Mouse (Mus musculus) embryonic facial prominence, embryonic 15.5 days (tissue): ENCODE data around the gene Epha3. TPM values are rescaled to one million over a fixed set of nuclear protein-coding genes. Genes with fewer than 3 reads are reported as not detected.

ENCODE experiments used
- ATAC-seq: fragments of 200-750 bp; cut with Nextera tagmentation; 2 replicates; pipeline ENCODE4 v1.8.0; 2017; ENCODE audit warnings: low read depth, moderate TSS enrichment; ENCODE audit not compliant: insufficient number of reproducible peaks, low FRiP score, low TSS enrichment
- H3K27ac ChIP-seq: fragments of 300-500 bp; sonication (generic); replicated peaks from 2 replicates; pipeline ENCODE4 v1.5.1; 2015; ENCODE audit warnings: mild to moderate bottlenecking, inconsistent platforms
- H3K27me3 ChIP-seq: fragments of 300-500 bp; sonication (generic); 2 replicates; pipeline ENCODE4 v1.6.1; 2015; ENCODE audit warnings: inconsistent platforms
- H3K36me3 ChIP-seq: fragments of 300-500 bp; sonication (generic); 2 replicates; pipeline ENCODE4 v1.6.1; 2015; ENCODE audit warnings: mild to moderate bottlenecking, inconsistent platforms
- H3K4me1 ChIP-seq: fragments of 300-500 bp; sonication (generic); 2 replicates; pipeline ENCODE4 v1.6.1; 2015; ENCODE audit warnings: inconsistent platforms
- H3K4me2 ChIP-seq: fragments of 300-500 bp; sonication (generic); replicated peaks from 2 replicates; pipeline ENCODE4 v1.6.1; 2015; ENCODE audit warnings: mild to moderate bottlenecking, inconsistent platforms
- H3K4me3 ChIP-seq: fragments of 300-500 bp; sonication (generic); replicated peaks from 2 replicates; pipeline ENCODE4 v1.5.1; 2015; ENCODE audit warnings: mild to moderate bottlenecking, inconsistent platforms
- H3K9ac ChIP-seq: fragments of 300-500 bp; sonication (generic); 2 replicates; pipeline ENCODE4 v1.6.1; 2015; ENCODE audit warnings: inconsistent platforms
- H3K9me3 ChIP-seq: fragments of 300-500 bp; sonication (generic); replicated peaks from 2 replicates; pipeline ENCODE4 v1.6.1; 2016; ENCODE audit warnings: inconsistent platforms
- WGBS: fragments of 180-500 bp; shearing (Covaris S2); methylation state at CpG from one replicate; pipeline ENCODE4 v1.1.7; 2015; 5-methylcytosine and 5-hydroxymethylcytosine counted together
- polyA plus RNA-seq: library from polyadenylated mRNA; unstranded; fragments of >200 nt; fragmentation: Nextera tagmentation; extraction: Ambion mirVana; gene quantifications from 2 replicates; pipeline ENCODE4 v1.2.1, GENCODE M21; 2015

Epha3 gene
- polyA plus RNA-seq, 1 experiment from 2014 or later: 57.4 TPM

DNA sequence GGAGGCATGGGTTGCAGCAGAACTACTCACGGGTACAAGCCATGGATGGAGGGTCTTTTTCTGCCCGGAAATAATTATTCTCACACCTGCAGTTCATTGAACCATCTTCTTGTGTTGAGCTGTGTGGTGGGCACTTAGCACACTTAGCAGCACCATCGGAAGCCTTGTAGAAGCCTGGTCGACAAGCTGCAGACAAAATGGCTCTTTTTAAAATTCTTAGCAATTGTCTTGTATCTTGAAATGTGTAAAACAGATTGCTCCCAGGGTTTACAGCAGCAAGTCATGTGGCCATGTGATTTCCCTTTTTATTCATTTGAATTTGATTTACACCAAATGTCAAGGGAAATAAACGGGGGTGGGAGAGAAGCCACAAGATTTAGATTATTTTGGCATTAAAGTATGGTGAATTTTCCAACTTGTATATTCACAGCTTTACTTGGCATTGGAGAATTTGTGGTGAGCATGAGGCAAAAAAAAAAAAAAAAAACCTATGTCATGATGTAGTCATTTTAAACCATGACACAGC lies 210.5 kb downstream of the Epha3 start:
- 59% methylated on average over 5 of the region's 5 CpGs for WGBS
- Histone ChIP-seq H3K36me3 (no peaks in the 10 kb centered on the region), H3K27ac (no peak overlapping the region), H3K9me3 (no peaks in the 10 kb centered on the region), H3K27me3 (no peaks in the 10 kb centered on the region), H3K9ac (no peak overlapping the region), H3K4me1 (0 out of 2 replicates have a peak, but pooled peaks cover 3% of the 10 kb centered on the region), H3K4me2 (no peak overlapping the region), H3K4me3 (no peak overlapping the region)
- ATAC-seq: no peak

GRCm38 (mm10) chr16:63650760-63651159 lies 213.2 kb downstream of the Epha3 start:
- H3K9ac ChIP-seq: no peak overlapping the region
- no peak overlapping the region for H3K4me2 ChIP-seq
- H3K27ac ChIP-seq: no peak overlapping the region
- H3K4me1 ChIP-seq: no peaks in the 10 kb centered on the region
- no peaks in the 10 kb centered on the region for H3K9me3 ChIP-seq
- ATAC-seq: no peak
- H3K36me3 ChIP-seq: no peaks in the 10 kb centered on the region
- H3K27me3 ChIP-seq: no peaks in the 10 kb centered on the region
- H3K4me3 ChIP-seq: no peak overlapping the region
- 85% methylated on average over 3 of the region's 3 CpGs for WGBS

GRCm38 (mm10) chr16:63646577-63646976 lies 217.4 kb downstream of the Epha3 start:
- no peaks in the 10 kb centered on the region for H3K9me3 ChIP-seq
- H3K36me3 ChIP-seq: no peaks in the 10 kb centered on the region
- no peak overlapping the region for H3K9ac ChIP-seq
- H3K4me2 ChIP-seq: no peak overlapping the region
- H3K27me3 ChIP-seq: no peaks in the 10 kb centered on the region
- ATAC-seq: no peak
- no peak overlapping the region for H3K27ac ChIP-seq
- no peaks in the 10 kb centered on the region for H3K4me1 ChIP-seq
- no peak overlapping the region for H3K4me3 ChIP-seq

- H3K4me1 ChIP-seq: no peaks in the 10 kb centered on the region
- no peaks in the 10 kb centered on the region for H3K9me3 ChIP-seq
- no peaks in the 10 kb centered on the region for H3K36me3 ChIP-seq
- ATAC-seq: no peak
- no peak overlapping the region for H3K4me2 ChIP-seq
- no peaks in the 10 kb centered on the region for H3K27me3 ChIP-seq
- H3K27ac ChIP-seq: no peak overlapping the region
- H3K4me3 ChIP-seq: no peak overlapping the region
- H3K9ac ChIP-seq: no peak overlapping the region
- WGBS: 39% methylated on average over 2 of the region's 2 CpGs
These were observed 221.3 kb downstream of the Epha3 start for GRCm38 (mm10) chr16:63642641-63643040.

DNA sequence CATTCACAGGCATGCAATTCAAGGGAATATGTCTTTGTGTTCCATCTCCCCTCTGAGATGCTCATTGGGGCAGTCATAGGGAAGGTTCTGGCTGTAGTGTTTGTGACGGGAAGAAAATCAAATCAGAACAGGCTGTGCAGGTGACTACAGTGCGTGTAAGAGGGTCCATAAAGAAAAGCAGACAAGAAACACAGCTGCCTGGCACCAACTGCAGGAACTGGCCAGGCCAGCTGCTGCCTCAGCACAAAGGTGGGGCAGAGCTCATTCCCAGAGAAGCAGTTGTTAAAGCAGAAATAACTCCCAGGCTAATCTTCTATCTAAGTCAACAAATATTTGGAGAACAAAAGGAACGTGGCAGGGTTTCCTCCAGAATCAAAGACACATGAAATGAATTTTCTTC lies 222.4 kb downstream of the Epha3 start:
- Histone ChIP-seq H3K4me2 (no peak overlapping the region), H3K9me3 (no peaks in the 10 kb centered on the region), H3K27ac (no peak overlapping the region), H3K4me3 (no peak overlapping the region), H3K27me3 (no peaks in the 10 kb centered on the region), H3K9ac (no peak overlapping the region), H3K36me3 (no peaks in the 10 kb centered on the region), H3K4me1 (no peaks in the 10 kb centered on the region)
- ATAC-seq: no peak
- 48% methylated on average over 3 of the region's 3 CpGs for WGBS

- Histone ChIP-seq H3K9ac (no peak overlapping the region), H3K4me3 (no peak overlapping the region), H3K4me2 (no peak overlapping the region), H3K36me3 (no peaks in the 10 kb centered on the region), H3K4me1 (no peaks in the 10 kb centered on the region), H3K9me3 (no peaks in the 10 kb centered on the region), H3K27me3 (no peaks in the 10 kb centered on the region), H3K27ac (no peak overlapping the region)
- WGBS: 37% methylated on average over 6 of the region's 6 CpGs
- ATAC-seq: no peak
These were observed 225.3 kb downstream of the Epha3 start for GRCm38 (mm10) chr16:63638701-63639100.

DNA sequence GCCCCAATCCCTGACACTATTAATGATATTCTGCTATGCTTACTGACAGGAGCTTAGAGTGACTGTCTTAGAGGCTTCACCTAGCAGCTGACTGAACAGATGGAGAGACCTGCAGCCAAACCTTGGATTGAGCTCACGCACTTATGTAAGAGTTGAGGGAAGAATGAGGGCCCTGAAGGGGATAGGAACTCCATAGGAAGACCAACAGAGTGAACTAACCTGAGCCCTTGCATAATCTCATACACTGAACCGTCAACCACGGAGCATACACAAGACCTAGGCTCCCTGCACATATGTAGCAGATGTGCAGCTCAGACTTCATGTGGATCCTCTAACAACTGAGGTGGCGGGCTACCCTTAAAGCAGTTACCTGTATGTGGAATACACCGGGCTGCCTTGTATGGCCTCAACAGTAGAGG lies 230.2 kb downstream of the Epha3 start:
- Histone ChIP-seq H3K27me3 (no peaks in the 10 kb centered on the region), H3K27ac (no peak overlapping the region), H3K4me1 (no peaks in the 10 kb centered on the region), H3K4me3 (no peak overlapping the region), H3K36me3 (no peaks in the 10 kb centered on the region), H3K9ac (no peak overlapping the region), H3K9me3 (no peaks in the 10 kb centered on the region), H3K4me2 (no peak overlapping the region)
- 87% methylated on average over 5 of the region's 5 CpGs for WGBS
- no peak for ATAC-seq

GRCm38 (mm10) chr16:63625229-63625628 lies 238.7 kb downstream of the Epha3 start:
- Histone ChIP-seq H3K4me3 (no peak overlapping the region), H3K36me3 (no peaks in the 10 kb centered on the region), H3K27me3 (no peaks in the 10 kb centered on the region), H3K27ac (no peak overlapping the region), H3K9ac (no peak overlapping the region), H3K4me2 (no peak overlapping the region), H3K4me1 (no peaks in the 10 kb centered on the region), H3K9me3 (no peaks in the 10 kb centered on the region)
- no peak for ATAC-seq

- H3K27ac ChIP-seq: no peak overlapping the region
- WGBS: 49% methylated on average over 6 of the region's 6 CpGs
- no peak for ATAC-seq
- H3K4me1 ChIP-seq: no peaks in the 10 kb centered on the region
- H3K27me3 ChIP-seq: no peaks in the 10 kb centered on the region
- H3K4me2 ChIP-seq: no peak overlapping the region
- H3K9me3 ChIP-seq: no peaks in the 10 kb centered on the region
- H3K4me3 ChIP-seq: no peak overlapping the region
- H3K9ac ChIP-seq: no peak overlapping the region
- no peaks in the 10 kb centered on the region for H3K36me3 ChIP-seq
These were observed 242.1 kb downstream of the Epha3 start for GRCm38 (mm10) chr16:63621845-63622244.

GRCm38 (mm10) chr16:63615396-63615795 lies 248.6 kb downstream of the Epha3 start:
- H3K36me3 ChIP-seq: no peaks in the 10 kb centered on the region
- H3K4me2 ChIP-seq: no peak overlapping the region
- H3K4me3 ChIP-seq: no peak overlapping the region
- no peaks in the 10 kb centered on the region for H3K9me3 ChIP-seq
- no peak overlapping the region for H3K27ac ChIP-seq
- H3K9ac ChIP-seq: no peak overlapping the region
- H3K4me1 ChIP-seq: no peaks in the 10 kb centered on the region
- no peaks in the 10 kb centered on the region for H3K27me3 ChIP-seq
- 49% methylated on average over 3 of the region's 3 CpGs for WGBS
- no peak for ATAC-seq

DNA sequence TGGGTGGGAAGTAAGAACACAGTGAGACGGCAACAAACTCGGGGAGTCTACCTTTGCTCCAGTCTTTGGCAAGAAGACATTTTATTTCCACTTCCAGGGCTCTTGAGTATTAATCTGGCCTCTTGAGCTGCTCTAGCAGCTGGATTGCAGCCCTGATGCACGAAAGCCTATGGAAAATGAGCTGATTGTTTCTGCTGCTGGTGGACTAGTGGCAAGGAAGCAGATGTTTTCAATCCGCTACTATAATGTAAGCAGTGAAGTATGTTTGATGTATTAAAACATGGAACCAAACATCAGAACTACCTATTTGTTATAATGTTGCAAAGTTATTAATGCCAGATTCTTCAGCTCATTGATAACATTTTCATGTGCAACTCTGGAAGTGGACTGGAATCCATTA lies 251.0 kb downstream of the Epha3 start:
- H3K36me3 ChIP-seq: no peaks in the 10 kb centered on the region
- H3K27ac ChIP-seq: no peak overlapping the region
- WGBS: 34% methylated on average over 4 of the region's 4 CpGs
- no peak overlapping the region for H3K4me3 ChIP-seq
- no peaks in the 10 kb centered on the region for H3K27me3 ChIP-seq
- H3K4me1 ChIP-seq: no peaks in the 10 kb centered on the region
- H3K4me2 ChIP-seq: no peak overlapping the region
- H3K9me3 ChIP-seq: no peaks in the 10 kb centered on the region
- ATAC-seq: no peak
- H3K9ac ChIP-seq: no peak overlapping the region

DNA sequence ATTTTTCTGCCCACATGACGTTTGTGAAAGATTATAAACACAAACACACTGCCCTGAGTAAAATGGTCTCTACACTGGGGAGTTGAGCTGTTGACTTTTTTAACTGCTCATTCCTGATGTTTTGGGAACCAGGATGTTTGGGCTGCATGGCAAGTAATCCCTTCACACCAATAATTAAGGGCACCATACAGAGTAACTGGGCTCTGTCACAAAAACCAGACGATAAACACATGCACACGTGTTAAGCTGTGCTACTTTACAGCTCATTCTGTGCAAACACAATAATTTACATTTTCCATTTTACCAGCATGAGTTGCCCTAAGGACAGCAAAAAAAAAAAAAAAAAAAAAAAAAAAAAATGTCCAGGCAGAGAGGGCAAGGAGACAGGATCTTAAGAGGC lies 263.7 kb downstream of the Epha3 start:
- ATAC-seq: no peak

More for the DNA sequence above, 263.7 kb downstream of the Epha3 start:
- no peaks in the 10 kb centered on the region for H3K27me3 ChIP-seq
- no peak overlapping the region for H3K4me3 ChIP-seq
- H3K9me3 ChIP-seq: no peaks in the 10 kb centered on the region
- H3K4me1 ChIP-seq: no peaks in the 10 kb centered on the region
- WGBS: 25% methylated on average over 3 of the region's 3 CpGs
- no peak overlapping the region for H3K4me2 ChIP-seq
- H3K36me3 ChIP-seq: no peaks in the 10 kb centered on the region
- no peak overlapping the region for H3K27ac ChIP-seq
- H3K9ac ChIP-seq: no peak overlapping the region
